Mouse (Mus musculus) stomach, postnatal 0 days (tissue): ENCODE results near the gene Cyp21a1. TPM values are rescaled to one million over a fixed set of nuclear protein-coding genes. Genes with fewer than 3 reads are reported as not detected.
A peak's percentile ranks its signal among the peaks of the same experiment; 100 is the strongest.
"Not testable (repeated sequence)": the region's sequence is repeated elsewhere in the genome, so short reads cannot be mapped to it uniquely, and the experiment has no call there.

Experiments
- ATAC-seq: fragments of 200-750 bp; cut with Nextera tagmentation; 2 replicates; pipeline ENCODE4 v1.8.0; 2017; ENCODE audit not compliant: low FRiP score, low TSS enrichment
- DNase-seq: peaks from one replicate; pipeline ENCODE4 v3.0.0-alpha.2; 2016; ENCODE audit warnings: low spot score
- H3K27ac ChIP-seq: fragments of 300-500 bp; sonication (generic); replicated peaks from 2 replicates; pipeline ENCODE4 v1.5.1; 2014; ENCODE audit warnings: mild to moderate bottlenecking, control low read depth
- H3K27me3 ChIP-seq: fragments of 300-500 bp; sonication (generic); 2 replicates; pipeline ENCODE4 v1.6.1; 2014; ENCODE audit warnings: low read length; ENCODE audit not compliant: control insufficient read depth, insufficient read depth
- H3K36me3 ChIP-seq: fragments of 300-500 bp; sonication (generic); 2 replicates; pipeline ENCODE4 v1.6.1; 2014; ENCODE audit warnings: low read length, mixed read lengths; ENCODE audit not compliant: control insufficient read depth, insufficient read depth
- H3K4me1 ChIP-seq: fragments of 300-500 bp; sonication (generic); replicated peaks from 2 replicates; pipeline ENCODE4 v1.6.1; 2014; ENCODE audit warnings: antibody characterized with exemption; ENCODE audit not compliant: control insufficient read depth, insufficient read depth
- H3K4me2 ChIP-seq: fragments of 300-500 bp; sonication (generic); replicated peaks from 2 replicates; pipeline ENCODE4 v1.6.1; 2014; ENCODE audit warnings: low read depth, mild to moderate bottlenecking, control low read depth, moderate library complexity
- H3K4me3 ChIP-seq: fragments of 300-500 bp; sonication (generic); 2 replicates; pipeline ENCODE4 v1.5.1; 2014; ENCODE audit warnings: low read depth, low read length, control low read depth
- H3K9ac ChIP-seq: fragments of 300-500 bp; sonication (generic); 2 replicates; pipeline ENCODE4 v1.6.1; 2014; ENCODE audit warnings: mild to moderate bottlenecking, low read length, control low read depth, mixed read lengths
- H3K9me3 ChIP-seq: fragments of 300-500 bp; sonication (generic); 2 replicates; pipeline ENCODE4 v1.6.1; 2016; ENCODE audit warnings: low read length; ENCODE audit not compliant: control insufficient read depth
- CTCF ChIP-seq: IDR thresholded peaks from 2 replicates; pipeline ENCODE4 v1.5.1; 2016; ENCODE audit warnings: antibody characterized with exemption, low read depth, mild to moderate bottlenecking, moderate library complexity
- EP300 ChIP-seq: optimal IDR thresholded peaks from 2 replicates; pipeline ENCODE3; 2016; ENCODE audit warnings: antibody characterized with exemption
- WGBS: fragments of 180-500 bp; shearing (Covaris S2); extraction: QIAGEN DNeasy Blood & Tissue Kit; methylation state at CpG from one replicate; pipeline ENCODE4 v1.1.7; 2014; 5-methylcytosine and 5-hydroxymethylcytosine counted together
- polyA plus RNA-seq: library from polyadenylated mRNA; unstranded; fragments of >200 nt; fragmentation: Nextera tagmentation; extraction: Ambion mirVana; gene quantifications from 2 replicates; pipeline ENCODE4 v1.2.1, GENCODE M21; 2015

The Cyp21a1 gene
- polyA plus RNA-seq: 0.06 TPM in 1 of 2 replicates, not detected in the other

DNA sequence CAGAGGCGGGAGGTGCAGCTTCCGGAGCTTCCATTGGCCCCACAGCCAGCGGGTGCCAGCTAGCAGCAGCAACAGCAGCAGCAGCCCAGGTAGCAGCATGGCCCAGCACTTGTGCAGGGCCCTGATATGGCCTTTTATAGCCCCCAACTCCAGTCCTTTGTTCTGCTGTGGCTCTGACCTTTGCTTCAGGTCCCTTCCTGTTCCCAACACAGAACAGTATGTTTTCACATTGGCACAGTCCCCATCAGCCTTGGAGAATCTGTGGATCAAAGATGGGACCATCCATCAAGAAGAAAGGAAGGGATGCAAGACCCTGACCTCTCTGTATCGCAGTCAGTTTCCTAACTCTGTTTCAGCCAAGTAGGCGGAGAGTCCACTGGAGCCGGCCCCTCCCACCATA lies at the start of gene Cyp21a1:
Gene Cyp21a1, minus strand, starts transcription at position 261 of the 400 bp plus-strand sequence.
- not testable (repeated sequence) for H3K4me1 ChIP-seq, H3K27me3 ChIP-seq, H3K36me3 ChIP-seq, ATAC-seq, H3K4me2 ChIP-seq, H3K27ac ChIP-seq, H3K9ac ChIP-seq, DNase-seq, H3K9me3 ChIP-seq, H3K4me3 ChIP-seq
- WGBS: 79% methylated on average over 3 of the region's 6 CpGs

DNA sequence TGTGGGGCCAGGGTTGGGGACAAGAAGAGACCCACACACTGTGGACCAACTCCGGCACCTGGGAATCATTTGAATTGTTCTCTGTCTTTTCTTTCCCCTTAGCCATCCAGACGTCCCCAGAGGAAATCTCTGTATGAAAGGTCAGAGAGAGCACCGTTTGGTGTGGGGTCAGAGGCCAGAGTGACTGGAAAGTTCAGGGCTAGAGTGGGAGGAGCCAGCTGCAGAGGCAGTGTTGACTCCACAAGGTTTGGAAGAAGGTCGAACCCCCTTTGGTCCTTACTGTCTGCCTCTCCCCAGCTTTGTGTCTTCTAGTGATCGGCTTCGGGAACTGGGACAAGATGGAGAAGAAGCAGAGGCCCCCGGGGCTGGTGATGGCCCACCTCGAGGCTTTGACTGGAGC lies 49.1 kb upstream of the Cyp21a1 start:
- Histone ChIP-seq H3K36me3 (peaks cover 18% of the 10 kb centered on the region; the same call in 1 of the 2 replicates), H3K27ac (no peak overlapping the region), H3K4me1 (0 out of 2 replicates have a peak, but pooled peaks cover 2% of the 10 kb centered on the region), H3K9me3 (no peaks in the 10 kb centered on the region), H3K4me2 (no peak overlapping the region), H3K27me3 (no peaks in the 10 kb centered on the region), H3K4me3 (no peak overlapping the region), H3K9ac (no peak overlapping the region)
- DNase-seq (no peak), ATAC-seq (no peak)
- TF ChIP-seq CTCF: no peak
- TF ChIP-seq EP300: no peak
- WGBS: 77% methylated on average over 8 of the region's 8 CpGs

DNA sequence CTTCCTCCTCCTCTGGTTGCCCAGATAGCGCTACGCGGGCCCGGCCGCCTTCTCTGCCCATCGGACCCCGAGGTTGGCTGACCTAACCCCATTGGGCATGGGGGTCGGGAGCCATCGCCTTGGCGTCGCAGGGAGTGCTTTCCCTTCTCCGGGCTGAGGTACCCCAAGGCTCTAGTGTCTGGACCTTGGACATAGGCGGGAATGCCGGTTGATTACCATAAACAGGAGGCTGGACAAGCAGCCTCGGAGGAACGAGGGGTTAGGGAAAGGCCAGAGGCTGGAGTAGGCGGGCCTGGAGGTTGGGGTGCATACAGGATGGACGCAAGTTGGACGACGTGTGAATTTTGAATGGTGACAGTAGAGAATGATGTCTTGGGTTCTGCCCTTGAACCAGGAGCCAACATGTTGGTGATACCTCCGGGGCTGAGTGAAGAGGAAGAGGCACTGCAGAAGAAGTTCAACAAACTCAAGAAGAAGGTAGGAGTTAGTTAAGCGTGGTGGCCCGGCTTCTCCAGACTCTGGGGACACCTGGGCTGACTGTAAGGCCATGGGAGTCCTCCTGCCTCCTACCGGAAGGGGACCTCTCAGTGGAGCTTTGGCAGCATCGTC lies 46.3 kb upstream of the Cyp21a1 start:
- no peaks in the 10 kb centered on the region for H3K9me3 ChIP-seq
- TF ChIP-seq CTCF (no peak), EP300 (no peak)
- peaks cover 18% of the 10 kb centered on the region; the same call in 1 of the 2 replicates for H3K36me3 ChIP-seq
- H3K9ac ChIP-seq: peak overlapping the region; percentile 85
- WGBS: under 1% methylated on average over 25 of the region's 25 CpGs
- H3K4me3 ChIP-seq: peak overlapping the region; percentile 87
- ATAC-seq (peak; percentile 7; the same call in 1 of the 2 replicates), DNase-seq (no peak)
- H3K4me2 ChIP-seq: peak overlapping the region; percentile 98
- 0 out of 2 replicates have a peak, but pooled peaks cover 2% of the 10 kb centered on the region for H3K4me1 ChIP-seq
- peak overlapping the region; percentile 73 for H3K27ac ChIP-seq
- H3K27me3 ChIP-seq: no peaks in the 10 kb centered on the region

DNA sequence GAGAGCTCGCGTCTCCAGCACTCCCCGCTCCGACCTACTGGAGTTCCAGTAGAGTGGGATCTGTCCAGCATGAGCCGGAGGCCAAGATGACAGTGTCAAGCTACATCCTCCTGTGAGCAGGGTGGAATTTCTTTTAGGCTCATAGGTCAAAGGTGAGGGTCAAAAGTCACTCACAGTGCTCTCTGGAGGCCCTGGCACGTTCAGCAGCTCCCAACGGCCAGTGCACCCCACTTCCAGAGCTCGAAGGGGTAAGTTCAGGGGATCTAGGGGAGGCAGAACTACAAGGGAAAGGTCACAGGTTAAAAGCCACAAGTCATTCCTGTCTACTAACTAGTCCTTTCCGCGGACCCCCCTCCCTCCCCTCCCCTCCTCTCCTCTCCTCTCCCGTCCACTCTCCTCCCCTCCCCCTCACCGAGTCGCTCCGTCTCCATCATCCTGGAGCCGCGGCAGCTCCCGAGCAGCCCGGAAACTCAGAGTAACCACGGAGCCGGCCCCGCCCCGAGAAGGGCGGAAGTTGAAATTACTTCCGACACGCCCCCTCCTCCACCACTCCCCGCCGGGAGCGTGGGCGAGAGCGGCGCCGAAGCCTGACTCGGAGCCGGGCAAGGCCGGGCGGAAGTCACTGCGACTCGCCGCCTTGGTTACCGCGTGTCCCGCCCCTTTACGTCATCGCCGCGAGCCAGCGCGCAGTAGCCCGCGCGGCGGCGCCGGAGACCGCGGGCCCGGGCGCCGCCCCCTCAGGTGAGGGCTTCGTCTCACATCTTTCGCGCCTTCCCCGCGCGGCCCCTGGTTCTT lies 45.6 kb upstream of the Cyp21a1 start, which contains the start of the genes Skiv2l and Nelfe:
Gene Skiv2l, minus strand, starts transcription at position 489 of the 795 bp plus-strand sequence.
Gene Nelfe, plus strand, starts transcription at position 670 of the 795 bp plus-strand sequence.
- peak within 1 kb of the TSS; percentile 85 for H3K9ac ChIP-seq
- DNase-seq (peak; percentile 99), ATAC-seq (peak; percentile 97)
- no peaks in the 10 kb centered on the region for H3K27me3 ChIP-seq
- H3K27ac ChIP-seq: peak within 1 kb of the TSS; percentile 73
- TF ChIP-seq EP300 (no peak), CTCF (no peak)
- H3K4me1 ChIP-seq: 0 out of 2 replicates have a peak, but pooled peaks cover 2% of the 10 kb centered on the region
- H3K4me3 ChIP-seq: peak within 1 kb of the TSS; percentile 87
- H3K4me2 ChIP-seq: peak within 1 kb of the TSS; percentile 98
- H3K36me3 ChIP-seq: peaks cover 18% of the 10 kb centered on the region
- no peaks in the 10 kb centered on the region for H3K9me3 ChIP-seq
- under 1% methylated on average over 61 of the region's 65 CpGs for WGBS

DNA sequence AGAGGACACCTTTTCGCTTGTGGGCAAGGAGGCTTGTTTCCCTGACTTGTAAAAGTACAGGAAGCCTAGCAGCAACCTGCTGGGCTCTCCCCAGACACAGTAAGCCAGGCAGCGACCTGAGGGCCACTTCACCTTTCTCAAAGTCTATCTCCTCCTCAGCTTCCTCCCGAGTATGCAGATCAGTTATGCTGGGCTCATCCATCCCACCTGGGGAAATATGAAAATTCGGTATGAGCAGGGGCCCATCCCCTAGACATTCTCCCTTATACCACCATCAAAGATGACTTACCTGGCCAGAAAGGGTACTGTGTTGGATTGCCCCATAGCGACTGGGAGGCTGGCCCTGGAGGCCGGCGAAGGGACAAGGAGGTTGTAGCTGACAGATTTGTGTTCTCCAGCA lies 43.3 kb upstream of the Cyp21a1 start:
- peaks cover 11% of the 10 kb centered on the region for H3K36me3 ChIP-seq
- H3K4me1 ChIP-seq: 0 out of 2 replicates have a peak, but pooled peaks cover 2% of the 10 kb centered on the region
- DNase-seq: no peak
- H3K4me3 ChIP-seq: no peak overlapping the region
- TF ChIP-seq CTCF (no peak), EP300 (no peak)
- no peak overlapping the region for H3K9ac ChIP-seq
- no peak overlapping the region for H3K4me2 ChIP-seq
- H3K27me3 ChIP-seq: no peaks in the 10 kb centered on the region
- ATAC-seq: no peak
- no peak overlapping the region for H3K27ac ChIP-seq
- WGBS: 94% methylated on average over 7 of the region's 7 CpGs
- no peaks in the 10 kb centered on the region for H3K9me3 ChIP-seq
